Mouse (Mus musculus) stomach, embryonic 15.5 days (tissue): ENCODE results near the gene Slc45a3. TPM values are rescaled to one million over a fixed set of nuclear protein-coding genes. Genes with fewer than 3 reads are reported as not detected.

Source experiments
- ATAC-seq: fragments of 200-750 bp; cut with Nextera tagmentation; 2 replicates; pipeline ENCODE4 v1.8.0; 2017; ENCODE audit warnings: low read depth, moderate number of reproducible peaks, moderate TSS enrichment; ENCODE audit not compliant: insufficient read depth, low FRiP score
- H3K27ac ChIP-seq: fragments of 300-500 bp; sonication (generic); 2 replicates; pipeline ENCODE4 v1.5.1; 2015; ENCODE audit warnings: mild to moderate bottlenecking, inconsistent platforms
- H3K27me3 ChIP-seq: fragments of 300-500 bp; sonication (generic); replicated peaks from 2 replicates; pipeline ENCODE4 v1.6.1; 2015; ENCODE audit warnings: inconsistent platforms
- H3K36me3 ChIP-seq: fragments of 300-500 bp; sonication (generic); 2 replicates; pipeline ENCODE4 v1.6.1; 2015; ENCODE audit warnings: inconsistent platforms
- H3K4me1 ChIP-seq: fragments of 300-500 bp; sonication (generic); 2 replicates; pipeline ENCODE4 v1.6.1; 2015; ENCODE audit warnings: inconsistent platforms
- H3K4me2 ChIP-seq: fragments of 300-500 bp; sonication (generic); 2 replicates; pipeline ENCODE4 v1.6.1; 2015; ENCODE audit warnings: mild to moderate bottlenecking, inconsistent platforms
- H3K4me3 ChIP-seq: fragments of 300-500 bp; sonication (generic); replicated peaks from 2 replicates; pipeline ENCODE4 v1.5.1; 2015; ENCODE audit warnings: inconsistent platforms
- H3K9ac ChIP-seq: fragments of 300-500 bp; sonication (generic); 2 replicates; pipeline ENCODE4 v1.6.1; 2015; ENCODE audit warnings: inconsistent platforms
- H3K9me3 ChIP-seq: fragments of 300-500 bp; sonication (generic); 2 replicates; pipeline ENCODE4 v1.6.1; 2016; ENCODE audit warnings: inconsistent platforms
- WGBS: fragments of 180-500 bp; shearing (Covaris S2); methylation state at CpG from one replicate; pipeline ENCODE4 v1.1.7; 2015; 5-methylcytosine and 5-hydroxymethylcytosine counted together
- polyA plus RNA-seq: library from polyadenylated mRNA; unstranded; fragments of >200 nt; fragmentation: Nextera tagmentation; extraction: Ambion mirVana; gene quantifications from 2 replicates; pipeline ENCODE4 v1.2.1, GENCODE M21; 2015

The Slc45a3 gene
- polyA plus RNA-seq, 1 experiment from 2014 or later = 6.0 TPM

GRCm38 (mm10) chr1:132004574-132005180, 41.9 kb downstream of the Slc45a3 start:
- Histone ChIP-seq H3K27me3 (no peaks in the 10 kb centered on the region), H3K27ac (peak overlapping the region; percentile 40; the same call in 1 of the 2 replicates), H3K9ac (no peak overlapping the region), H3K36me3 (no peaks in the 10 kb centered on the region), H3K4me2 (no peak overlapping the region), H3K9me3 (no peaks in the 10 kb centered on the region), H3K4me3 (no peak overlapping the region), H3K4me1 (peaks cover 7% of the 10 kb centered on the region; the same call in 1 of the 2 replicates)
- 83% methylated on average over 6 of the region's 6 CpGs for WGBS
- no peak for ATAC-seq

GRCm38 (mm10) chr1:132005466-132005865, 42.7 kb downstream of the Slc45a3 start:
- H3K27me3 ChIP-seq = no peaks in the 10 kb centered on the region
- peaks cover 7% of the 10 kb centered on the region; the same call in 1 of the 2 replicates for H3K4me1 ChIP-seq
- no peak overlapping the region for H3K4me3 ChIP-seq
- H3K9ac ChIP-seq = no peak overlapping the region
- no peak for ATAC-seq
- no peaks in the 10 kb centered on the region for H3K9me3 ChIP-seq
- H3K27ac ChIP-seq = no peak overlapping the region
- H3K36me3 ChIP-seq = no peaks in the 10 kb centered on the region
- 80% methylated on average over 1 of the region's 1 CpGs for WGBS
- no peak overlapping the region for H3K4me2 ChIP-seq

GRCm38 (mm10) chr1:132006046-132006445, 43.3 kb downstream of the Slc45a3 start:
- Histone ChIP-seq H3K4me1 (peaks cover 7% of the 10 kb centered on the region; the same call in 1 of the 2 replicates), H3K9me3 (no peaks in the 10 kb centered on the region), H3K36me3 (no peaks in the 10 kb centered on the region), H3K27ac (no peak overlapping the region), H3K9ac (no peak overlapping the region), H3K27me3 (no peaks in the 10 kb centered on the region), H3K4me2 (no peak overlapping the region), H3K4me3 (no peak overlapping the region)
- ATAC-seq = no peak
- WGBS = 78% methylated on average over 3 of the region's 3 CpGs

- no peak for ATAC-seq
- WGBS = 23% methylated on average over 5 of the region's 5 CpGs
- Histone ChIP-seq H3K4me1 (peaks cover 7% of the 10 kb centered on the region; the same call in 1 of the 2 replicates), H3K36me3 (no peaks in the 10 kb centered on the region), H3K9me3 (no peaks in the 10 kb centered on the region), H3K27ac (peak overlapping the region; percentile 99), H3K4me3 (peak overlapping the region; percentile 87), H3K4me2 (peak overlapping the region; percentile 55), H3K9ac (no peak overlapping the region), H3K27me3 (no peaks in the 10 kb centered on the region)
These were observed 44.0 kb downstream of the Slc45a3 start for GRCm38 (mm10) chr1:132006721-132007120.

- Histone ChIP-seq H3K9ac (peak within 1 kb of the TSS; percentile 89), H3K27ac (peak within 1 kb of the TSS; percentile 99), H3K4me3 (peak within 1 kb of the TSS; percentile 87), H3K9me3 (no peaks in the 10 kb centered on the region), H3K4me2 (peak within 1 kb of the TSS; percentile 63), H3K27me3 (no peaks in the 10 kb centered on the region), H3K4me1 (peaks cover 7% of the 10 kb centered on the region; the same call in 1 of the 2 replicates), H3K36me3 (no peaks in the 10 kb centered on the region)
- ATAC-seq = peak; percentile 87
- under 1% methylated on average over 47 of the region's 61 CpGs for WGBS
These were observed 44.6 kb downstream of the Slc45a3 start, which contains the start of gene Elk4 for GRCm38 (mm10) chr1:132007282-132007815. Gene Elk4 (plus strand): TSS chr1:132007607.

- ATAC-seq = peak; percentile 91
- peak overlapping the region; percentile 99 for H3K27ac ChIP-seq
- H3K27me3 ChIP-seq = no peaks in the 10 kb centered on the region
- peaks cover 7% of the 10 kb centered on the region; the same call in 1 of the 2 replicates for H3K4me1 ChIP-seq
- peak overlapping the region; percentile 87 for H3K4me3 ChIP-seq
- no peaks in the 10 kb centered on the region for H3K36me3 ChIP-seq
- H3K9ac ChIP-seq = peak overlapping the region; percentile 89
- WGBS = under 1% methylated on average over 65 of the region's 72 CpGs
- H3K4me2 ChIP-seq = peak overlapping the region; percentile 63
- no peaks in the 10 kb centered on the region for H3K9me3 ChIP-seq
These were observed 45.4 kb downstream of the Slc45a3 start for GRCm38 (mm10) chr1:132007828-132008827.

- Histone ChIP-seq H3K27me3 (no peaks in the 10 kb centered on the region), H3K4me3 (peak overlapping the region; percentile 87), H3K9ac (peak overlapping the region; percentile 89; the same call in 1 of the 2 replicates), H3K4me2 (peak overlapping the region; percentile 63), H3K9me3 (no peaks in the 10 kb centered on the region), H3K27ac (peak overlapping the region; percentile 99; the same call in 1 of the 2 replicates), H3K36me3 (no peaks in the 10 kb centered on the region), H3K4me1 (peaks cover 7% of the 10 kb centered on the region; the same call in 1 of the 2 replicates)
- 38% methylated on average over 8 of the region's 8 CpGs for WGBS
- no peak for ATAC-seq
These were observed 46.3 kb downstream of the Slc45a3 start for GRCm38 (mm10) chr1:132008881-132009644.

GRCm38 (mm10) chr1:132010632-132011501, 48.1 kb downstream of the Slc45a3 start:
- no peak overlapping the region for H3K4me3 ChIP-seq
- H3K27me3 ChIP-seq = no peaks in the 10 kb centered on the region
- no peak for ATAC-seq
- H3K9me3 ChIP-seq = no peaks in the 10 kb centered on the region
- 0 out of 2 replicates have a peak, but pooled peaks cover 2% of the 10 kb centered on the region for H3K36me3 ChIP-seq
- H3K9ac ChIP-seq = no peak overlapping the region
- WGBS = 75% methylated on average over 17 of the region's 17 CpGs
- H3K27ac ChIP-seq = peak overlapping the region; percentile 58; the same call in 1 of the 2 replicates
- H3K4me1 ChIP-seq = peaks cover 7% of the 10 kb centered on the region; the same call in 1 of the 2 replicates
- H3K4me2 ChIP-seq = no peak overlapping the region

GRCm38 (mm10) chr1:132011785-132012184, 49.0 kb downstream of the Slc45a3 start:
- Histone ChIP-seq H3K4me1 (peaks cover 4% of the 10 kb centered on the region; the same call in 1 of the 2 replicates), H3K27ac (no peak overlapping the region), H3K27me3 (no peaks in the 10 kb centered on the region), H3K9ac (no peak overlapping the region), H3K4me3 (no peak overlapping the region), H3K9me3 (no peaks in the 10 kb centered on the region), H3K4me2 (no peak overlapping the region), H3K36me3 (peaks cover 3% of the 10 kb centered on the region; the same call in 1 of the 2 replicates)
- no peak for ATAC-seq
- WGBS = 80% methylated on average over 2 of the region's 2 CpGs

- no peak for ATAC-seq
- H3K4me1 ChIP-seq = 0 out of 2 replicates have a peak, but pooled peaks cover 2% of the 10 kb centered on the region
- 83% methylated on average over 8 of the region's 8 CpGs for WGBS
These were observed 50.1 kb downstream of the Slc45a3 start for GRCm38 (mm10) chr1:132012861-132013260.

More at GRCm38 (mm10) chr1:132012861-132013260, 50.1 kb downstream of the Slc45a3 start:
- H3K9ac ChIP-seq = no peak overlapping the region
- H3K27ac ChIP-seq = no peak overlapping the region
- H3K36me3 ChIP-seq = peaks cover 9% of the 10 kb centered on the region
- H3K4me2 ChIP-seq = no peak overlapping the region
- no peak overlapping the region for H3K4me3 ChIP-seq
- no peaks in the 10 kb centered on the region for H3K27me3 ChIP-seq
- H3K9me3 ChIP-seq = no peaks in the 10 kb centered on the region
